Mouse (Mus musculus) cerebellum, postnatal 10 days (tissue): ENCODE data around the gene Ube2cbp.

ENCODE experiments used
- DNase-seq, 2 experiments: peaks; one replicate each; pipeline ENCODE4 v3.0.0; 2021; ENCODE audit warnings: mixed read lengths in 2 of 2

Ube2cbp gene

DNA sequence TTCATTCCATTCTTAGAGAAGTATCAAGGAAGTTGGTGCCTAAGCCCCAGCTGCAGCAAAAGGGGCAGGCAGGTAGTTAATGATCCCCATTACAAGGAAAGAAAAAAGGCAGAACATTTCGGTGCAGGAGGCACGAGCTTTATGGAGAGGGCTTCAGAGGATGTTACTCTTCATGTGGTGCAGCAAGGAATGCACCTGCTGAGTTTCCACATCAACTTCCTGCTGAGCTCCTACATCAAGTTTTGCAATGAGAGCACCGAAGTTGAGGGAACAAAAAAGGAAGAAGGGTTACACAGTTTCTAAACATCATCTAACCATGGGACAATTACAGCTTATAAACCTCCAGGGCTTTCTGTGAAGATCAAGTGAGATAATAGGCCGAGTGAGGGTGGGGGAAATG lies 156.1 kb downstream of the Ube2cbp start:
- no peak for DNase-seq

GRCm38 (mm10) chr9:86306556-86306955 lies 158.2 kb downstream of the Ube2cbp start:
- peak; percentile 65 to 75 for DNase-seq

DNA sequence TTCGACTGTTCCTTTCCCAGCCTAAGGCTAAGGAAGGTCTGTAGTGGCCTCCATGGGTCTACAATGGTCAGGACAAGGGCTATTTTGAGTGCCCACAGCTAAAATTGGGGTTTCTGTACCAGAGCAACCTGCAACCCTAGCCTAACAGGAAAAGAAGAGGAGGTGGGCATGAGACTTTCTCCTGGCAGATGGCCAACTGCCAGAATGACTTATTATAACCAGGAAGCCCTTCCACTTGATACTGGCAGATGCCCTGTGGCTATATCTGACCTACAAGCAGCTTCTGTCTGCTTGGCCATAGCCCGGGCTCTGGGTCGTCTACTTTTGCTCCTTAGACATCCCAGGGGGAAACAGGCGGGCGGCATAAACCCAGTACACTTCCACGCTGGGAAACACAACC lies 163.3 kb downstream of the Ube2cbp start:
- peak; percentile 40 to 51 for DNase-seq

DNA sequence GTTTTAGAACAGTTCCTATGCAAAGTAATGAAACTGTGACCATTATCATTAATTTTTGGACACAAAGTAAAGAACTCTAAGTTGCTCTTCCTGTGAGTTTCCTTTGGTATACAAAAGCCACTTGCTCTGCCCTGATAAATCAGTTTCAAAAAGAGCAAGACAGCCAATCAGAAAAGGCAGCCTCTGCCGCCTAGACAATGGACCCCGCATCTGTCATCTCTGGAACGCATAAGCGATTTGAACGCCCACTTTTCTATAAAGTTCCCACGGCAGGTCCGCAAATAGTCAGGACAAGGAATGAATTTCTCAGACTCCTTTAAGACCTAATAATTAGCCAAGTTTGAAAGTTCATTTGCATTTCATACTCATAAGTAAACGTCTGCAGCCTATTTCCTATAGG lies 166.2 kb downstream of the Ube2cbp start:
- no peak for DNase-seq

DNA sequence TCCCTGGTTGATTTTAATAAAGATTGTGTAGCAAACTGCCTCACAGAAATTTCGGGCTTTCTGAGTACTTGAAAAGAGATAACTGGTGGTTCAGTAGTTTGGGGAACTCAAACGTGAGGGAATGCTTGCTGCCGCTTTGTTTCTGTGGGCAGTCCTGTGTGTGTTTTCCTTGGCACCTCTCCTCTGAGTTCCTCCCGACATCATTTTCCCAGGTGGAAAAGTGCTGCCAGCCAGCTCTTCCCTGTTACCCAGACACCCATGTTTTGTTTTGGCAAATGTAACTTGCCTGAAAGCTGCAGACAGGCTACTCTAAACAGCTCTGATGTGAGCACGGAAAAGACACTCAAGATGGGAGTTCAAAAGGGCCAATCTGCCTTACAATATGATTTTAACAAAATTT lies 166.6 kb downstream of the Ube2cbp start:
- peak in 1 of 2 experiments; percentile 16 for DNase-seq

GRCm38 (mm10) chr9:86296683-86297638 lies 167.8 kb downstream of the Ube2cbp start:
- DNase-seq: no peak

- no peak for DNase-seq
Observed at GRCm38 (mm10) chr9:86287570-86287954, 177.2 kb downstream of the Ube2cbp start.

DNA sequence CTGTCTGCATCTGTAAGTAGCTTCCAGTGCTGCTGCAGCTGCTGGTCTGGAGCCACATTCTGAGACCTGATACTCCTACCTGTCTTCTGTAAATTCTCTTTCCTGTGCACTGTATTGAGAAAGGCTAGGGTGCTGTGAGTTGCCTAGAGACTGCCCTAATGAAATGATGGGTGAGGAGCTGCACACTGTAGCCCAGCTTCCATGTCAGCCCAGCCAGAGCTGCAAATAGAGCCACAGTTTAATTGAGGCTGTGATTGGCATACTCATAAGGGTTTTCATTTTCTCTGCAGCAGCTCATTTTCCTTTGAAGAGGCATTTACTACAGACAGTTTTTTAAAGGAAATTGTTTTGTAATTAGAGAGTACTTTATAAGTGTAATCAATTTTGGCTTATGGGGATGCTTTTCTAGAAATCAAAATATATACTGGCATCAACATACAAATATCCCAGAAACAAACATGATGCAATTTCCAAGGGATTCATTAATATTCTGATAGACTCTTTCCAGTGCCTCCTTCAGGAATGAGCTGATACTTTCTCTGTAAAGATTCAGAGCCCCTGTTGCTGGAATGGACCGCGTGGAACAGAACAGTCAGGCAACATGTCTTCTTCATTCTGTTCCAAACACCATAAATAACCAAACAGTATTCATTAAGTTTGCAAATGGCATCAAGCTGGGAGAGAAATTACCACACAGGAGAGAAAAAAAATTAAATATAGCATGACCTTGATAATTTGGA lies 177.8 kb downstream of the Ube2cbp start:
- DNase-seq: no peak

- DNase-seq: no peak
Observed at GRCm38 (mm10) chr9:86282555-86282954, 182.2 kb downstream of the Ube2cbp start.

GRCm38 (mm10) chr9:86281147-86281467 lies 183.6 kb downstream of the Ube2cbp start:
- no peak for DNase-seq

GRCm38 (mm10) chr9:86280461-86281146 lies 184.1 kb downstream of the Ube2cbp start:
- DNase-seq: no peak

GRCm38 (mm10) chr9:86269541-86269940 lies 195.2 kb downstream of the Ube2cbp start:
- DNase-seq: no peak

- no peak for DNase-seq
Observed at GRCm38 (mm10) chr9:86266658-86267057, 198.1 kb downstream of the Ube2cbp start.
